Mouse (Mus musculus) C2C12 (cell line): ENCODE measurements around the gene Adora2a. TPM values are rescaled to one million over a fixed set of nuclear protein-coding genes. Genes with fewer than 3 reads are reported as not detected.

Experiments used
- H3K27me3 ChIP-seq: one replicate; pipeline ENCODE4 v1.6.1; 2011; ENCODE audit not compliant: control insufficient read depth, insufficient read depth, insufficient read length
- H3K36me3 ChIP-seq: one replicate; pipeline ENCODE4 v1.6.1; 2011; ENCODE audit not compliant: control insufficient read depth, insufficient read depth
- H3K4me3 ChIP-seq: one replicate; pipeline ENCODE4 v1.5.1; 2011; ENCODE audit warnings: mild to moderate bottlenecking, control low read depth; ENCODE audit not compliant: poor library complexity, insufficient read depth, severe bottlenecking
- H3K79me2 ChIP-seq: one replicate; pipeline ENCODE4 v1.6.1; 2011; ENCODE audit not compliant: control insufficient read depth, insufficient read depth
- H3K79me3 ChIP-seq: one replicate; pipeline ENCODE4 v1.6.1; 2011; ENCODE audit warnings: low read depth, control low read depth
- H3ac ChIP-seq: one replicate; pipeline ENCODE3; 2011; ENCODE audit warnings: low read depth; ENCODE audit not compliant: control insufficient read depth, insufficient read length
- CEBPB ChIP-seq: IDR thresholded peaks from one replicate; pipeline ENCODE4 v1.6.1; 2011; ENCODE audit warnings: low read depth, mild to moderate bottlenecking, control low read depth, moderate library complexity
- CTCF ChIP-seq: IDR thresholded peaks from one replicate; pipeline ENCODE4 v1.5.1; 2011; ENCODE audit not compliant: control insufficient read depth, insufficient read depth, insufficient read length
- FOSL1 ChIP-seq: IDR thresholded peaks from one replicate; pipeline ENCODE4 v1.8.0; 2011; ENCODE audit warnings: mild to moderate bottlenecking, low read length; ENCODE audit not compliant: poor library complexity, insufficient read depth, severe bottlenecking
- MAX ChIP-seq: IDR thresholded peaks from one replicate; pipeline ENCODE4 v1.6.1; 2011; ENCODE audit warnings: mild to moderate bottlenecking, control low read depth
- MYOD1 ChIP-seq: IDR thresholded peaks from one replicate; pipeline ENCODE4 v1.6.1; 2011; ENCODE audit warnings: low read depth; ENCODE audit not compliant: control insufficient read depth, insufficient read length
- MYOG ChIP-seq: IDR thresholded peaks from one replicate; pipeline ENCODE4 v1.6.1; 2011; ENCODE audit not compliant: control insufficient read depth, insufficient read length; ENCODE audit errors: extremely low read depth
- USF1 ChIP-seq: IDR thresholded peaks from one replicate; pipeline ENCODE4 v1.6.1; 2011; ENCODE audit warnings: low read depth, mild to moderate bottlenecking, control low read depth, moderate library complexity
- polyA plus RNA-seq: library from polyadenylated mRNA; unstranded; fragments of >200 nt; fragmentation: generic; extraction: Trizol; gene quantifications from one replicate; pipeline ENCODE4 v1.2.1, GENCODE M21; 2012; ENCODE audit warnings: missing spikeins

Adora2a gene
- polyA plus RNA-seq, 1 experiment = 0.66 TPM

DNA sequence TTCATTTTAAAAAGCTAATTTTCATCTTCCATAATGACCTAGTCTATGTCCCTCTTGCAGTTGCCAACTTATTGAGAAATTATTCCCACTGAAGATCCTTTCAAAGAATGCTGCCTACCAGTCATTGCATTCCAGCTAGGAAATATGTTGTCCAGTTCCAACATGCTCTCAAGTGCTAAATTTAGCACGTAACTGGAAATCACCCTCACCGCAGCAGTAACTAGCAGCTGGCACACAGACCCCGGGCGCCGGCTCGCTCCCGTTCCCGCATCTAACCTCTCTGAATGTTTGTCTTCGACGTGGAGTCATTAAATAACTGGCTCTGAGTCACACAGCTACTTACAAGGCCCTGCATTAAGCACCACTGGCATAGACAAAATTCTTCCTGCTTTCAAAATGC, 62.0 kb downstream of the Adora2a start:
- Histone ChIP-seq H3K79me2 (no peaks in the 10 kb centered on the region), H3K4me3 (no peak overlapping the region), H3K27me3 (no peaks in the 10 kb centered on the region), H3K36me3 (no peaks in the 10 kb centered on the region), H3ac (no peak overlapping the region), H3K79me3 (no peaks in the 10 kb centered on the region)
- TF ChIP-seq MYOG (no peak), CEBPB (no peak), FOSL1 (no peak), USF1 (no peak), MAX (no peak), MYOD1 (peak; percentile 51), CTCF (no peak)

Other genes starting within 250 kb of the Adora2a start
- 19.1 TPM for gene Specc1l, start 104.8 kb upstream of the Adora2a start, polyA plus RNA-seq
- 0.06 TPM for gene Upb1, start 84.2 kb downstream of the Adora2a start, polyA plus RNA-seq
- 358 TPM for gene Snrpd3, start 200.7 kb downstream of the Adora2a start, polyA plus RNA-seq
- gene Gucd1, start 201.1 kb downstream of the Adora2a start, polyA plus RNA-seq = 15.7 TPM
- 3.8 TPM for gene Lrrc75b, start 243.5 kb downstream of the Adora2a start, polyA plus RNA-seq
- gene Ggt1, start 244.7 kb downstream of the Adora2a start, polyA plus RNA-seq = 0.12 TPM